Mouse (Mus musculus): ENCODE results near the gene Sdk2. TPM values are rescaled to one million over a fixed set of nuclear protein-coding genes. Genes with fewer than 3 reads are reported as not detected.

Gene Sdk2
- total and polyA plus RNA-seq, 3 experiments = 0.13 TPM; not detected in 2

GRCm38 (mm10) chr11:114071998-114072397 is 5.2 kb upstream of the Sdk2 start:
- no peak for DNase-seq (ENCODE audit: low read depth, low spot score)
- Histone ChIP-seq H3K36me3 (ENCODE audit: control insufficient read depth in 1 of 2, insufficient read depth in 2 of 2, low read length in 2 of 2) (no peaks in the 10 kb centered on the region), H3K79me2 (ENCODE audit: control insufficient read depth, insufficient read depth, low read length, poor library complexity) (no peaks in the 10 kb centered on the region), H3K9me3 (replicated peaks; ENCODE audit: insufficient read depth, low read length) (no peaks in the 10 kb centered on the region), H3K27ac (ENCODE audit: control insufficient read depth, low read depth, low read length) (no peak overlapping the region), H3K9ac (ENCODE audit: control insufficient read depth, low read depth, low read length, poor library complexity, severe bottlenecking) (no peak overlapping the region), H3K4me3 (ENCODE audit: control insufficient read depth in 1 of 2, insufficient read depth in 1 of 2, low read depth in 2 of 2, low read length in 2 of 2) (no peak overlapping the region), H3K4me1 (ENCODE audit: control insufficient read depth in 1 of 2, insufficient read depth in 2 of 2, low read length in 2 of 2) (no peaks in the 10 kb centered on the region), H3K27me3 (ENCODE audit: control insufficient read depth in 1 of 2, insufficient read depth in 2 of 2, low read length in 2 of 2) (no peaks in the 10 kb centered on the region)
- TF ChIP-seq CTCF (IDR thresholded peaks at IDR 0.05 in 2 of 3, conservative IDR thresholded peaks at IDR 0.05 in 1 of 3; ENCODE audit: control insufficient read depth in 1 of 3, insufficient read depth in 1 of 3, low read depth in 2 of 3, low read length in 3 of 3, poor library complexity in 1 of 3, severe bottlenecking in 1 of 3) (0 out of 6 replicates have a peak, but pooled peaks of 1 of the 3 experiments have one; percentile 4), POLR2AphosphoS5 (IDR thresholded peaks at IDR 0.05; ENCODE audit: borderline replicate concordance, low read depth, low read length) (no peak)

- H3K9me3 ChIP-seq (replicated peaks; ENCODE audit: insufficient read depth, low read length) = no peaks in the 10 kb centered on the region
- H3K36me3 ChIP-seq (ENCODE audit: control insufficient read depth in 1 of 2, insufficient read depth in 2 of 2, low read length in 2 of 2) = no peaks in the 10 kb centered on the region
- H3K4me3 ChIP-seq (ENCODE audit: control insufficient read depth in 1 of 2, insufficient read depth in 1 of 2, low read depth in 2 of 2, low read length in 2 of 2) = no peak overlapping the region
- TF ChIP-seq KAT2A (conservative IDR thresholded peaks at IDR 0.05; ENCODE audit: low read depth, low read length) (no peak), ZC3H11A (IDR thresholded peaks at IDR 0.05; ENCODE audit: low read depth, low read length) (no peak), POLR2A (IDR thresholded peaks at IDR 0.05; ENCODE audit: control insufficient read depth in 1 of 2, insufficient read depth in 1 of 2, low read depth in 1 of 2, low read length in 2 of 2, poor library complexity in 1 of 2) (no peak), MYB (IDR thresholded peaks at IDR 0.05; ENCODE audit: low read depth, low read length) (no peak), MAZ (IDR thresholded peaks at IDR 0.05; ENCODE audit: low read depth, low read length) (no peak), USF1 (IDR thresholded peaks at IDR 0.05; ENCODE audit: low read depth, low read length) (no peak), SIN3A (IDR thresholded peaks at IDR 0.05; ENCODE audit: low read length) (no peak), CHD1 (IDR thresholded peaks at IDR 0.05; ENCODE audit: low read depth, low read length) (no peak), MAFK (IDR thresholded peaks at IDR 0.05; ENCODE audit: borderline replicate concordance, low read depth, low read length) (no peak), MYC (IDR thresholded peaks at IDR 0.05; ENCODE audit: low read depth, low read length) (no peak), ZNF384 (IDR thresholded peaks at IDR 0.05; ENCODE audit: low read depth, low read length) (no peak), TAL1 (IDR thresholded peaks at IDR 0.05; ENCODE audit: low read length) (no peak), NRF1 (IDR thresholded peaks at IDR 0.05; ENCODE audit: insufficient read depth, low read depth, low read length, poor library complexity, severe bottlenecking) (no peak), POLR2AphosphoS5 (IDR thresholded peaks at IDR 0.05; ENCODE audit: borderline replicate concordance, low read depth, low read length) (no peak), ZMIZ1 (IDR thresholded peaks at IDR 0.05; ENCODE audit: low read depth, low read length) (no peak), RAD21 (IDR thresholded peaks at IDR 0.05; ENCODE audit: low read depth, low read length) (no peak), ETS1 (IDR thresholded peaks at IDR 0.05; ENCODE audit: low read depth, low read length) (no peak), SMC3 (IDR thresholded peaks at IDR 0.05; ENCODE audit: low read depth, low read length) (no peak), BHLHE40 (IDR thresholded peaks at IDR 0.05; ENCODE audit: borderline replicate concordance, low read depth, low read length) (no peak), POLR2AphosphoS2 (IDR thresholded peaks at IDR 0.05; ENCODE audit: low read length) (no peak)
- no peak overlapping the region for H3K27ac ChIP-seq (ENCODE audit: control insufficient read depth, low read depth, low read length)
- no peaks in the 10 kb centered on the region for H3K79me2 ChIP-seq (ENCODE audit: control insufficient read depth, insufficient read depth, low read length, poor library complexity)
- no peak overlapping the region for H3K9ac ChIP-seq (ENCODE audit: control insufficient read depth, low read depth, low read length, poor library complexity, severe bottlenecking)
- no peak for DNase-seq (ENCODE audit: low read depth, low spot score)
- no peaks in the 10 kb centered on the region; a peak in 1 of 4 replicates for H3K27me3 ChIP-seq (ENCODE audit: control insufficient read depth in 1 of 2, insufficient read depth in 2 of 2, low read length in 2 of 2)
- no peaks in the 10 kb centered on the region for H3K4me1 ChIP-seq (ENCODE audit: control insufficient read depth in 1 of 2, insufficient read depth in 2 of 2, low read length in 2 of 2)
Measured at GRCm38 (mm10) chr11:114070881-114071280, 4.0 kb upstream of the Sdk2 start.
